Mouse (Mus musculus) stomach, embryonic 14.5 days (tissue): ENCODE measurements around the gene Olfr738. TPM values are rescaled to one million over a fixed set of nuclear protein-coding genes. Genes with fewer than 3 reads are reported as not detected.

Experiments
- ATAC-seq: fragments of 200-750 bp; cut with Nextera tagmentation; 2 replicates; pipeline ENCODE4 v1.8.0; 2017; ENCODE audit warnings: low read depth, moderate TSS enrichment; ENCODE audit not compliant: insufficient number of reproducible peaks, insufficient read depth, low FRiP score
- H3K27ac ChIP-seq: fragments of 300-500 bp; sonication (generic); 2 replicates; pipeline ENCODE4 v1.5.1; 2014; ENCODE audit warnings: mild to moderate bottlenecking, low read length, moderate library complexity, mixed read lengths
- H3K27me3 ChIP-seq: fragments of 300-500 bp; sonication (generic); 2 replicates; pipeline ENCODE4 v1.6.1; 2014; ENCODE audit warnings: low read length, control low read depth, mixed read lengths; ENCODE audit not compliant: control insufficient read depth, insufficient read depth
- H3K36me3 ChIP-seq: fragments of 300-500 bp; sonication (generic); 2 replicates; pipeline ENCODE4 v1.6.1; 2014; ENCODE audit warnings: mild to moderate bottlenecking, control low read depth, low read length, moderate library complexity, mixed read lengths; ENCODE audit not compliant: control insufficient read depth, insufficient read depth
- H3K4me1 ChIP-seq: fragments of 300-500 bp; sonication (generic); 2 replicates; pipeline ENCODE4 v1.6.1; 2014; ENCODE audit warnings: low read length, control low read depth, mixed read lengths; ENCODE audit not compliant: control insufficient read depth, insufficient read depth
- H3K4me2 ChIP-seq: fragments of 300-500 bp; sonication (generic); replicated peaks from 2 replicates; pipeline ENCODE4 v1.6.1; 2014; ENCODE audit warnings: low read depth, low read length, control low read depth
- H3K4me3 ChIP-seq: fragments of 300-500 bp; sonication (generic); 2 replicates; pipeline ENCODE4 v1.5.1; 2014; ENCODE audit warnings: low read depth, low read length, control low read depth
- H3K9ac ChIP-seq: fragments of 300-500 bp; sonication (generic); replicated peaks from 2 replicates; pipeline ENCODE4 v1.6.1; 2014; ENCODE audit warnings: low read depth, mild to moderate bottlenecking, control low read depth, low read length, moderate library complexity, mixed read lengths
- H3K9me3 ChIP-seq: fragments of 300-500 bp; sonication (generic); 2 replicates; pipeline ENCODE4 v1.6.1; 2016; ENCODE audit warnings: low read depth, low read length, control low read depth; ENCODE audit not compliant: control insufficient read depth
- WGBS: fragments of 180-500 bp; shearing (Covaris S2); extraction: QIAGEN DNeasy Blood & Tissue Kit; methylation state at CpG from one replicate; pipeline ENCODE4 v1.1.7; 2014; 5-methylcytosine and 5-hydroxymethylcytosine counted together
- polyA plus RNA-seq: library from polyadenylated mRNA; unstranded; fragments of >200 nt; fragmentation: Nextera tagmentation; extraction: Ambion mirVana; gene quantifications from 2 replicates; pipeline ENCODE4 v1.2.1, GENCODE M21; 2014

The Olfr738 gene
- not detected in 2 replicates for polyA plus RNA-seq

DNA sequence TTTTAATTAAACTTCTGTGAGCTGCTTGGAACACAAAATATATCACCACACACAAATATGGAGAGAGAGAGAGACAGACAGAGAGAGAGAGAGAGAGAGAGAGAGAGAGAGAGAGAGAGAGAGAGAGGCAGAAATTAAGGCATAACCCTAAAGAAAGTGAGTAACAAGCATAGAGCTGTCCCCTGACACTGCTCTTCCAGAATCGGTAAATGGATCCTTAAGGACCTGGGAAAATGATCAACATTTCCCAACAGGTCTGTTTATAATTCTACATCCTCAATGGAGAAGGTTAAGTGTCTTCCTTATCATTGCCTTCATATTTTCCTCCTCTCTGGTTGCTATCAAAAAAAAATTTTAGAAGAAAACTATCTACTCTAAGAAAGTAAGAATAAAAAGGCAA lies at the start of gene Olfr738:
TSS of gene Olfr738 (plus strand) at position 301 of the 400 bp plus-strand sequence.
- H3K27me3 ChIP-seq, result no peaks in the 10 kb centered on the region
- WGBS, result 62% methylated on average over 1 of the region's 1 CpGs
- H3K4me2 ChIP-seq, result no peak within 1 kb of the TSS
- no peaks in the 10 kb centered on the region for H3K36me3 ChIP-seq
- H3K27ac ChIP-seq, result no peak within 1 kb of the TSS
- H3K4me3 ChIP-seq, result no peak within 1 kb of the TSS
- no peak for ATAC-seq
- no peak within 1 kb of the TSS for H3K9ac ChIP-seq
- H3K4me1 ChIP-seq, result no peaks in the 10 kb centered on the region
- no peaks in the 10 kb centered on the region for H3K9me3 ChIP-seq

- no peak within 1 kb of the TSS for H3K4me2 ChIP-seq
- ATAC-seq, result no peak
- no peaks in the 10 kb centered on the region for H3K9me3 ChIP-seq
- H3K27ac ChIP-seq, result no peak within 1 kb of the TSS
- H3K36me3 ChIP-seq, result no peaks in the 10 kb centered on the region
- H3K9ac ChIP-seq, result no peak within 1 kb of the TSS
- 81% methylated on average over 2 of the region's 2 CpGs for WGBS
- H3K4me1 ChIP-seq, result no peaks in the 10 kb centered on the region
- H3K27me3 ChIP-seq, result no peaks in the 10 kb centered on the region
- no peak within 1 kb of the TSS for H3K4me3 ChIP-seq
These were observed 49.8 kb upstream of the Olfr738 start, which contains the start of gene Tlr11 for GRCm38 (mm10) chr14:50357593-50357992. Gene Tlr11 (plus strand): TSS chr14:50357914.

DNA sequence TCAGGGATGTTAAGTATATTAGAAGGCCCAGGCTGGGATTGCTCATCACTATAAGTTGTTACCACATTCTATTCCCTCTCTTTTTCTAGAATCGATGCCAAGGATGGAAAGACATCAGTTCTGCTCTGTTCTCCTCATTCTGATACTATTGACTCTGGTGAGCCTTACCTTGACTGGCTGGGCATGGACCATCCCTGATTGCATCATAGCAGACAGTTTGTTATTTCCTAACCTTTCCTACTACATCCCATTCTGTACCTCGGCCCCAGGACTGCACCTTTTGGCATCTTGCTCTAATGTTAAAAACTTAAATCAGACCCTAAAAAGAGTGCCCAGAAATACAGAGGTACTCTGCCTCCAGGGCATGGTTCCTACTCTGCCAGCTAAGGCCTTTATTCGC lies 46.9 kb upstream of the Olfr738 start:
- Histone ChIP-seq H3K4me1 (no peaks in the 10 kb centered on the region), H3K27ac (no peak overlapping the region), H3K9me3 (no peaks in the 10 kb centered on the region), H3K36me3 (no peaks in the 10 kb centered on the region), H3K27me3 (no peaks in the 10 kb centered on the region), H3K4me3 (no peak overlapping the region), H3K9ac (no peak overlapping the region), H3K4me2 (no peak overlapping the region)
- no peak for ATAC-seq
- 81% methylated on average over 3 of the region's 3 CpGs for WGBS

- Histone ChIP-seq H3K9me3 (no peaks in the 10 kb centered on the region), H3K27ac (no peak overlapping the region), H3K27me3 (no peaks in the 10 kb centered on the region), H3K4me3 (no peak overlapping the region), H3K4me2 (no peak overlapping the region), H3K9ac (no peak overlapping the region), H3K4me1 (no peaks in the 10 kb centered on the region), H3K36me3 (no peaks in the 10 kb centered on the region)
- WGBS, result 93% methylated on average over 2 of the region's 2 CpGs
- no peak for ATAC-seq
These were observed 43.8 kb upstream of the Olfr738 start for GRCm38 (mm10) chr14:50363561-50363960.

DNA sequence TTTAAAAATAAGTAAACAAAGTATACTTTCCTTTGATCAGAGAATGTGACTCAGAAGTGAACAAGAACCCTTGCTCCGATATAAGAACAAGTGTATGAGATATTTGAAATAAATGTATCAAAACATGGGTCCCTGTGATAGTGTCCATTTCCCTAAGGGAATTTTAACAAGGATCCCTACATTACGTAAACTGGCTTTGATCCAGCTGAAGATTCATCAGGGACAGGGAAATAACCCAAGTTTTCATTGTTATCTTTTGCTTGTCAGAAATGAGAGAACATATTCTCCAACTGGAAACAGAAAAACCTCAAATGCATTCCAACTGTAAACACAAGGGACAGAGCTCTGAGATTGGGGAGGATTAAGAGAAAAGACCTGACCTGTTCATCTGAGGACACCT lies 26.5 kb upstream of the Olfr738 start, which contains the start of gene Olfr736:
TSS of gene Olfr736 (plus strand) at position 301 of the 400 bp plus-strand sequence.
- Histone ChIP-seq H3K27ac (no peak within 1 kb of the TSS), H3K4me1 (no peaks in the 10 kb centered on the region), H3K36me3 (no peaks in the 10 kb centered on the region), H3K4me2 (no peak within 1 kb of the TSS), H3K9me3 (no peaks in the 10 kb centered on the region), H3K4me3 (no peak within 1 kb of the TSS), H3K27me3 (no peaks in the 10 kb centered on the region), H3K9ac (no peak within 1 kb of the TSS)
- no peak for ATAC-seq
- WGBS, result 72% methylated on average over 2 of the region's 2 CpGs

DNA sequence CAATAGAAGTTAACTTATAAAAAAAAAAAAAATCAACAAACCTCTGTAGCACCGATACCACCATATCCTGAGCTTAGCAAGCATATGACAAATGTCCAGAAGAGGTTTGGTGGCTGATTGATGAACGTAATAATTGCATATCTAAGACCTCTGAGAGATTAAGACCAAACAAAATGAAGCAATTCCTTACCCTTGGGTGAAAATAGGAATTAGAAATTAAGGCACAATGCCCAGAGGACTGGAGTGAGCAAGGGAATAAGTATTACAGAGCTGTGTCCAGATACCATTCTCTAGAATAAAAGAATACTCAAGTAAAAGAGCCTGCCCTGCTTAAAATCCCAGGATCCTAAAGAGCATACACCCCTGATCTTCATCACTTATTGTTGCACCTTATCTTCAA lies 11.0 kb downstream of the Olfr738 start, which contains the start of gene Olfr739:
TSS of gene Olfr739 (plus strand) at position 301 of the 400 bp plus-strand sequence.
- 62% methylated on average over 2 of the region's 2 CpGs for WGBS
- no peak within 1 kb of the TSS for H3K4me3 ChIP-seq
- H3K36me3 ChIP-seq, result no peaks in the 10 kb centered on the region
- no peak within 1 kb of the TSS for H3K27ac ChIP-seq
- no peak within 1 kb of the TSS for H3K4me2 ChIP-seq
- H3K9ac ChIP-seq, result no peak within 1 kb of the TSS
- no peaks in the 10 kb centered on the region for H3K27me3 ChIP-seq
- no peak for ATAC-seq
- H3K4me1 ChIP-seq, result no peaks in the 10 kb centered on the region
- H3K9me3 ChIP-seq, result no peaks in the 10 kb centered on the region

- Histone ChIP-seq H3K4me3 (no peak within 1 kb of the TSS), H3K36me3 (no peaks in the 10 kb centered on the region), H3K4me2 (no peak within 1 kb of the TSS), H3K27ac (no peak within 1 kb of the TSS), H3K9ac (no peak within 1 kb of the TSS), H3K9me3 (no peaks in the 10 kb centered on the region), H3K27me3 (no peaks in the 10 kb centered on the region), H3K4me1 (no peaks in the 10 kb centered on the region)
- 82% methylated on average over 3 of the region's 3 CpGs for WGBS
- no peak for ATAC-seq
These were observed 37.9 kb downstream of the Olfr738 start, which contains the start of gene Olfr740 for GRCm38 (mm10) chr14:50445245-50445644. Gene Olfr740 (plus strand): TSS chr14:50445545.

Other genes with a start within 250 kb of the Olfr738 start
- not detected in 2 replicates for gene Olfr730, start 219.4 kb upstream of the Olfr738 start, polyA plus RNA-seq
- gene Olfr731, start 165.7 kb upstream of the Olfr738 start, polyA plus RNA-seq, result not detected in 2 replicates
- not detected in 2 replicates for gene Olfr732, start 123.4 kb upstream of the Olfr738 start, polyA plus RNA-seq
- gene Olfr733, start 106.0 kb upstream of the Olfr738 start, polyA plus RNA-seq, result not detected in 2 replicates
- gene Olfr734, start 80.8 kb upstream of the Olfr738 start, polyA plus RNA-seq, result not detected in 2 replicates
- not detected in 2 replicates for gene Olfr735, start 58.7 kb upstream of the Olfr738 start, polyA plus RNA-seq
- gene Tlr11, start 49.7 kb upstream of the Olfr738 start, polyA plus RNA-seq, result not detected in 2 replicates
- gene Olfr736, start 26.4 kb upstream of the Olfr738 start, polyA plus RNA-seq, result not detected in 2 replicates
- gene Olfr739, start 11.1 kb downstream of the Olfr738 start, polyA plus RNA-seq, result not detected in 2 replicates
- gene Olfr740, start 38.0 kb downstream of the Olfr738 start, polyA plus RNA-seq, result not detected in 2 replicates
- gene Olfr741, start 65.2 kb downstream of the Olfr738 start, polyA plus RNA-seq, result not detected in 2 replicates
- gene Olfr742, start 96.0 kb downstream of the Olfr738 start, polyA plus RNA-seq, result not detected in 2 replicates
- not detected in 2 replicates for gene Olfr743, start 114.3 kb downstream of the Olfr738 start, polyA plus RNA-seq
- not detected in 2 replicates for gene Olfr744, start 207.3 kb downstream of the Olfr738 start, polyA plus RNA-seq
- gene Olfr745, start 231.8 kb downstream of the Olfr738 start, polyA plus RNA-seq, result not detected in 2 replicates
- not detected in 2 replicates for gene Olfr746, start 239.5 kb downstream of the Olfr738 start, polyA plus RNA-seq